Mouse (Mus musculus): ENCODE measurements at regions not wholly inside any gene's neighbourhood (a gene's known extent, or its start where the extent isn't known, plus 50 kb on each side); places are given as distances from the start of the nearest gene placed in this dataset.

DNA sequence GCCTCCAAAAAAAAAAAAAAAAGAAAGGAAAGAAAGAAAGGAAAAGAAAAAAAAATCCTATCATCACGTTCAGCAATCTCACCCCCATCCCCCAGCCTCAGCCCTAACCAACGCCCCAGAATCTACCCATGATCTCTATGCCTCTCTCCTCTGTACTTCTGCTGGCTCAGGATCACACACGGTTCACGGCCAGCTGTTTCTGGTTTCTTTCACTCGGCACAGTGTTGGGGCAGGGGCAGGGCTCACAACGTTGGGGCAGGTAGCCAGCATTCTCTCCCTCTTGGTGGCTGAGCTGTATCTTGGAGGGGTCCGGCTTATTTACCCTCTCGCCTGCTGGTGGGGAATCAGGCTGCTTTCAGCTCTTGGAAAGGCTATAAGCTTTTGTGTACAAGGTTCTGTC, 64.7 kb upstream of the Stx16 start:
- Histone ChIP-seq H3K9me3 (ENCODE audit: low read length) (no peaks in the 10 kb centered on the region), H3K27ac (no peak overlapping the region), H3K4me1 (ENCODE audit: insufficient read depth, low read length) (no peaks in the 10 kb centered on the region; the same call in 1 of the 2 replicates), H3K4me2 (ENCODE audit: low read depth, low read length) (no peak overlapping the region), H3K27me3 (ENCODE audit: insufficient read depth, low read length) (no peaks in the 10 kb centered on the region), H3K36me3 (ENCODE audit: insufficient read depth, low read length) (no peaks in the 10 kb centered on the region), H3K9ac (replicated peaks; ENCODE audit: low read length) (no peak overlapping the region), H3K4me3 (ENCODE audit: low read length) (no peak overlapping the region)
- WGBS = 40% methylated on average over 8 of the region's 8 CpGs
- TF ChIP-seq CTCF (IDR thresholded peaks at IDR 0.05; ENCODE audit: low read depth) = no peak
- DNase-seq (ENCODE audit: low spot score) (no peak), ATAC-seq (no peak)

DNA sequence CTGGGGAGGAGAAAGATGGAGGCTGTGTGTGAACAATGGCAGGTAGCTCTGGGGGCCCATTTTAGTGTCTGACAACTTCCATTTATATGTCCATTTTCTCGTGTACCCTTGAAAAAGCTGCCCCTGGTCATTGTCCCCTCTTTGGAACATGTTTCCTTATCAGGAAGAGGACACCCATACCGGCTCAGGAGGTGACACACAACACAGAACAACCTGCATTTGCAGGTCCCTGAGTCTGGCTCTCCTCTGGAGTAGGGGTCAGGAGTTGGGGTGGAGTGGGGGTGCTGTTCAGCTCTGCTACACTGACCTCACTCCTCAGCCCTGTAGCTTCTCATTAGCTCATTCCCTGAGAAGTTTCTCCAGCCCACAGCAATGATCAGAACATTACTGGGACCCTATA, 61.7 kb upstream of the Stx16 start:
- ATAC-seq = no peak
- WGBS = 74% methylated on average over 2 of the region's 2 CpGs

DNA sequence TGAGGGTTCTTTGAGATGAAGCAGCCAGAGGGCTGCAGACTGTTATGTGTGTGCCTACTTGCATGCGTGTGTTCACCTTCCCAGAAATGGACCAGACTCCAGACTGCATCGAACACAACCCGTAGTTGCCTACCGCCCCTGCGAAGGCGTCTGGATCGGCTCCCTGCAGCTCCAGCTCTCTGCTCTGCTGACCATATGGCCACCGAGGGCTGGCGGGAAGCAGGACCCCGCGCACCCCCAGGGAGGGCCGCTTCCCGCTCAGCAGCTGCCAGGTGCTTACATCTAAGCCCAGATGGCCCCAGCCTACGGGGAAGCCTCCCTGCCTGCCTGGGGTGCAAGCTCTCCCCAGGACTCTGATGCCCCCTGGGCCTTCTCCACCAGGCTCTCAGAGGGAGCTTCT, 60.8 kb upstream of the Stx16 start:
- DNase-seq (ENCODE audit: low spot score) = no peak
- WGBS = 52% methylated on average over 14 of the region's 14 CpGs

More for the DNA sequence above, 61.7 kb upstream of the Stx16 start:
- H3K4me1 ChIP-seq (ENCODE audit: insufficient read depth, low read length) = no peaks in the 10 kb centered on the region
- H3K9me3 ChIP-seq (ENCODE audit: low read length) = no peaks in the 10 kb centered on the region
- no peak for TF ChIP-seq CTCF (IDR thresholded peaks at IDR 0.05; ENCODE audit: low read depth)
- no peak overlapping the region for H3K9ac ChIP-seq (replicated peaks; ENCODE audit: low read length)
- H3K4me2 ChIP-seq (ENCODE audit: low read depth, low read length) = no peak overlapping the region
- no peaks in the 10 kb centered on the region for H3K27me3 ChIP-seq (ENCODE audit: insufficient read depth, low read length)
- H3K36me3 ChIP-seq (ENCODE audit: insufficient read depth, low read length) = no peaks in the 10 kb centered on the region
- H3K27ac ChIP-seq = no peak overlapping the region
- H3K4me3 ChIP-seq (ENCODE audit: low read length) = no peak overlapping the region
- DNase-seq (ENCODE audit: low spot score) = no peak

DNA sequence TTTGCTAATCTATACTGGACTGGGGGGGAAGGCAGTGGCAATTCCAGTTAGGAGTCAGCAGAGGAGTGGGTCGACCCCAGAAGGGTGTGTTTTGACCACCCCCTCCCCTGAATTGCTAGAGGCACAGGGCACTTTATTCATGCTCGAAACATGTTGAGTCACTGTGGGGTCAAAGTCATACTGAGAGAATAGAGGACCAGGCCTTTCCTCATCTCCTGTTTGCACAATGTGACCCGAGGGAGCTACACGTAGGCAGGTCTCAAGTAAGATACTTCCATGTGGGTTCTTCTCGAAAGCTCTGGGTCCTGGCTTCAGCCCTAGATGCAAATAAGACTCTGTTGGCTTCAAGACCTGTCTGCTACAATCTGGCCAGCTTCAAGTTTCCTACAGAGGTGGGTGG, 60.0 kb upstream of the Stx16 start:
- WGBS = 86% methylated on average over 5 of the region's 5 CpGs

More for the DNA sequence above, 60.8 kb upstream of the Stx16 start:
- Histone ChIP-seq H3K27ac (no peak overlapping the region), H3K4me3 (ENCODE audit: low read length) (no peak overlapping the region), H3K36me3 (ENCODE audit: insufficient read depth, low read length) (no peaks in the 10 kb centered on the region), H3K27me3 (ENCODE audit: insufficient read depth, low read length) (no peaks in the 10 kb centered on the region), H3K4me1 (ENCODE audit: insufficient read depth, low read length) (no peaks in the 10 kb centered on the region), H3K9me3 (ENCODE audit: low read length) (no peaks in the 10 kb centered on the region), H3K9ac (replicated peaks; ENCODE audit: low read length) (no peak overlapping the region), H3K4me2 (ENCODE audit: low read depth, low read length) (no peak overlapping the region)
- TF ChIP-seq CTCF (IDR thresholded peaks at IDR 0.05; ENCODE audit: low read depth) = no peak
- peak; percentile 46; the same call in 1 of the 2 replicates for ATAC-seq

DNA sequence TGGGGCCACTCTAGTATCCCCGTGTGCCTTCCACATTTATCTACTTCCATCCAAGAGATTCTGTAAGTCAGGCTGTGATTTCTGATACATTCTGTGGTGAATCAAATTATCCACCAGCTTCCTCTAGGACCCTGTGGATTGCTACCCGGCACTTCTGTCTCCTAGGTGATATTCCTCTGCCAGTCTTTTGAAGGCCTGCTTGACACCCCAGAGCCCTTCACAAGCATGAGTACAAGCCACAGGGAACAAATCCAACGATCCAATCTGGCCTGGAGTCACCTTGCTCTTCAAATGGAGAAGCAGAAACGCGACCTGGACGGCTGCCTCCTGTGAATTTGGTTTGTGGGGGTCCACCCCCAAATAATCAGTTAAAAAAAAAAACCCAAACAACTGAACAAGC, 59.1 kb upstream of the Stx16 start:
- ATAC-seq (0 out of 2 replicates have a peak, but pooled peaks have one; percentile 50), DNase-seq (ENCODE audit: low spot score) (peak; percentile 33)
- no peaks in the 10 kb centered on the region for H3K4me1 ChIP-seq (ENCODE audit: insufficient read depth, low read length)
- no peak overlapping the region for H3K4me3 ChIP-seq (ENCODE audit: low read length)
- H3K27me3 ChIP-seq (ENCODE audit: insufficient read depth, low read length) = no peaks in the 10 kb centered on the region
- no peak for TF ChIP-seq CTCF (IDR thresholded peaks at IDR 0.05; ENCODE audit: low read depth)
- no peak overlapping the region for H3K27ac ChIP-seq
- no peak overlapping the region for H3K9ac ChIP-seq (replicated peaks; ENCODE audit: low read length)
- no peaks in the 10 kb centered on the region for H3K9me3 ChIP-seq (ENCODE audit: low read length)
- H3K4me2 ChIP-seq (ENCODE audit: low read depth, low read length) = no peak overlapping the region
- WGBS = 32% methylated on average over 6 of the region's 6 CpGs
- no peaks in the 10 kb centered on the region for H3K36me3 ChIP-seq (ENCODE audit: insufficient read depth, low read length)

More for the DNA sequence above, 60.0 kb upstream of the Stx16 start:
- no peak overlapping the region for H3K27ac ChIP-seq
- H3K9me3 ChIP-seq (ENCODE audit: low read length) = no peaks in the 10 kb centered on the region
- no peak overlapping the region for H3K9ac ChIP-seq (replicated peaks; ENCODE audit: low read length)
- DNase-seq (ENCODE audit: low spot score) (no peak), ATAC-seq (no peak)
- H3K27me3 ChIP-seq (ENCODE audit: insufficient read depth, low read length) = no peaks in the 10 kb centered on the region
- no peak overlapping the region for H3K4me2 ChIP-seq (ENCODE audit: low read depth, low read length)
- no peaks in the 10 kb centered on the region for H3K4me1 ChIP-seq (ENCODE audit: insufficient read depth, low read length)
- no peak overlapping the region for H3K4me3 ChIP-seq (ENCODE audit: low read length)
- no peak for TF ChIP-seq CTCF (IDR thresholded peaks at IDR 0.05; ENCODE audit: low read depth)
- H3K36me3 ChIP-seq (ENCODE audit: insufficient read depth, low read length) = no peaks in the 10 kb centered on the region

DNA sequence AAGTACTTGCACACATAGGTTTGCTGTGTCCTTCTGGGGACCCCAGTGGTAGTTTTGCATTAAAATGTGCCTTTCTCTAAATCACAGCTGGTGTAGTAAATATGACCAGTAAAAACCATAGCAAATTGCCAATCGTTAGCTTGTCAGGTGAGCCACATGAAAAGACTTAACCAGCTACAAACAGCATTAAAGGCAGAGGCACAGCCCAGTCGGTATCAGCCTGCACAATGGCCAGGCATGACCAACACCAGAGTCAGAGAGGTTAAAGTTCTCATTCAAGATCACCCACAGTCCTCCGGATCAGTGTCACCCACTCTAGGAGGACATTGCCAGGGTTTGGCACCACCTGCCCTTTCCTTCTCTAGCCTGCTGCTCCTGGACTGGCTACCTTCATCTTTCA, 58.5 kb upstream of the Stx16 start:
- Histone ChIP-seq H3K4me2 (ENCODE audit: low read depth, low read length) (no peak overlapping the region), H3K36me3 (ENCODE audit: insufficient read depth, low read length) (no peaks in the 10 kb centered on the region), H3K4me3 (ENCODE audit: low read length) (no peak overlapping the region), H3K9me3 (ENCODE audit: low read length) (no peaks in the 10 kb centered on the region), H3K4me1 (ENCODE audit: insufficient read depth, low read length) (no peaks in the 10 kb centered on the region), H3K27ac (no peak overlapping the region), H3K27me3 (ENCODE audit: insufficient read depth, low read length) (no peaks in the 10 kb centered on the region), H3K9ac (replicated peaks; ENCODE audit: low read length) (no peak overlapping the region)
- DNase-seq (ENCODE audit: low spot score) = no peak
- TF ChIP-seq CTCF (IDR thresholded peaks at IDR 0.05; ENCODE audit: low read depth) = no peak
- no peak for ATAC-seq
- 66% methylated on average over 3 of the region's 3 CpGs for WGBS

DNA sequence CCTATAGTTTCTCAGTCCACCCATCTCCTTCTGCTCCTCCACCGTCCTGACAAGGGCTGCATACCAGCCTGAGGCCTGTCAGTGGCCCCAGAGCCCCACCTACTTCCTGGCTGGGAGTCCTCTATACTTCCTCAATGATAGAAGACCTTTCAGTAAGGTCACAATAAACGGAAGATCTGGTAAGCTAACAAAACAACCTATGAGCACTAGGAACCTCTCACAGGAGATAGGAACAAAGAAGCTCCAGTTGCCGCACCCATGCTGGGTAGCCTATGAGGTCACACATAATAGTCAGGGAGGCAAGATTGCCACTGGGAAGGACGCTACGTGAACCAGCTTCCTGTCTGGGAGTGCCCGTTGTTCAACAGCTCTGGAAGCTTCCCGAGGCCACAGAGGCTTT, 58.1 kb upstream of the Stx16 start:
- Histone ChIP-seq H3K4me3 (ENCODE audit: low read length) (no peak overlapping the region), H3K9ac (replicated peaks; ENCODE audit: low read length) (no peak overlapping the region), H3K4me1 (ENCODE audit: insufficient read depth, low read length) (no peaks in the 10 kb centered on the region), H3K27ac (no peak overlapping the region), H3K9me3 (ENCODE audit: low read length) (no peaks in the 10 kb centered on the region), H3K36me3 (ENCODE audit: insufficient read depth, low read length) (no peaks in the 10 kb centered on the region), H3K4me2 (ENCODE audit: low read depth, low read length) (no peak overlapping the region), H3K27me3 (ENCODE audit: insufficient read depth, low read length) (no peaks in the 10 kb centered on the region)
- no peak for DNase-seq (ENCODE audit: low spot score)
- ATAC-seq = no peak
- 80% methylated on average over 7 of the region's 7 CpGs for WGBS
- no peak for TF ChIP-seq CTCF (IDR thresholded peaks at IDR 0.05; ENCODE audit: low read depth)

All from hindbrain, postnatal 0 days (tissue).